Mouse (Mus musculus) erythroblast, embryonic 14.5 days (primary cell): ENCODE results near the gene Car9.

ENCODE experiments used
- GATA1 ChIP-seq: IDR thresholded peaks from 2 replicates; pipeline ENCODE4 v1.6.1; 2012; ENCODE audit warnings: low read length, inconsistent platforms, mixed read lengths
- TAL1 ChIP-seq: IDR thresholded peaks from 3 replicates; pipeline ENCODE4 v1.6.1; 2012; ENCODE audit warnings: low read length, inconsistent platforms, mixed read lengths

DNA sequence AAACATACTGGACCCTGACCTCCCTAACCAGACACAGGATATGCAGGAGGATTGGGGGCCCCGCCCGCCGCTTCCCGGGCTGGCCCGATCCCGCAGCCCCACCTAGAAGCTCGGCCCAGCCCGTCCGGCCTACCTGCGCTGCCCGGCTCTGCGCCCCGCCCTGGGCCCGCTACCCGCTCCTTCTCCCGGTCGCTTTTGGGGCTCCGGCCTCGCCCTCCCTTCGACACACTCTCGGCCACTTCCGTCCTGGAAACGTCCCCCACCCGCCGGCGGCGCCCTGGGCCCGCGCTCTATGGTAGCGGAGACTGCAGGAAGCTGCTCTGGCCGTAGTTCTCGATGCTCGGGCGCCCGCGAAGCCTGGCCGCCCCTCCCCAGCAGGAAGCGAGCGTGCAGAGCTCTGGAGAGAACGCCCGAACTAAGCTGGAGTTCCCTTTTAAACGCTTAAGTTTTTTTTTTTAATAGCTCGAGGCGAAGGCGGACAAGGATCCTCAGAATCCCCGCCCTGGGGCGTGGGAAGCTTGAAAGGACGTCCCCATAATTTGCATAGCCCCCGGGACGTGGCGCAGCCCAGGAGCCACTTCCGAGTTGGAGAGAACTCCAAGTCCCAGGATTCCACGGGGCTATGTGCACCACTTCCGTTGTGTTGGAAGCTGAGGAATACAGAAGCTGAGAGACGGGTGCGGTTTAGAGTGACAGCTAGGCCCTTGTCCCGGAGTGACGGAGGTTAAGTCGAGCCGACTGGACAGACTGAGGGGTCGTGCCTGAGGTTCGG lies 55.4 kb downstream of the Car9 start, which contains the start of the genes Creb3 and Tln1:
- TF ChIP-seq GATA1 (no peak), TAL1 (no peak)
